Mouse (Mus musculus) kidney, adult 2 months (tissue): ENCODE measurements around the gene Wdr86. TPM values are rescaled to one million over a fixed set of nuclear protein-coding genes. Genes with fewer than 3 reads are reported as not detected.

ENCODE experiments used
- DNase-seq: peaks from one replicate; pipeline ENCODE4 v3.0.0; 2021
- H3K27ac ChIP-seq: fragments of 200-500 bp; 2 replicates; pipeline ENCODE4 v1.5.1; 2012; ENCODE audit warnings: low read depth, low read length, control low read depth, inconsistent platforms; ENCODE audit not compliant: insufficient read depth
- H3K27me3 ChIP-seq: fragments of 200-500 bp; replicated peaks from 2 replicates; pipeline ENCODE4 v1.6.1; 2012; ENCODE audit warnings: mild to moderate bottlenecking, moderate library complexity, low read length, inconsistent platforms; ENCODE audit not compliant: control insufficient read depth, insufficient read depth
- H3K36me3 ChIP-seq: fragments of 200-500 bp; 2 replicates; pipeline ENCODE4 v1.6.1; 2012; ENCODE audit warnings: mild to moderate bottlenecking, moderate library complexity, low read length, inconsistent platforms; ENCODE audit not compliant: control insufficient read depth, insufficient read depth
- H3K4me1 ChIP-seq: fragments of 200-500 bp; 2 replicates; pipeline ENCODE4 v1.6.1; 2011; ENCODE audit warnings: low read length; ENCODE audit not compliant: control insufficient read depth, insufficient read depth
- H3K4me3 ChIP-seq: fragments of 200-500 bp; 2 replicates; pipeline ENCODE4 v1.5.1; 2011; ENCODE audit warnings: mild to moderate bottlenecking, low read depth, low read length, control low read depth; ENCODE audit not compliant: insufficient read depth
- CTCF ChIP-seq: fragments of 200-500 bp; conservative IDR thresholded peaks from 2 replicates; pipeline ENCODE4 v1.5.1; 2011; ENCODE audit warnings: low read depth, mild to moderate bottlenecking, control low read depth, low read length, moderate library complexity, mixed read lengths; ENCODE audit not compliant: insufficient read depth, insufficient read length
- POLR2A ChIP-seq: fragments of 200-500 bp; IDR thresholded peaks from one replicate; pipeline ENCODE4 v1.6.1; 2011; ENCODE audit warnings: low read depth, low read length, control low read depth
- WGBS: fragments of 180-500 bp; shearing (Covaris S2); methylation state at CpG from one replicate; pipeline ENCODE4 v1.1.7; 2018; 5-methylcytosine and 5-hydroxymethylcytosine counted together
- polyA plus RNA-seq: library from polyadenylated mRNA; depleted of rRNA; stranded (reverse); fragments of >200 nt; gene quantifications from 2 replicates; pipeline ENCODE4 v1.2.3, GENCODE M21; 2012

The Wdr86 gene
- polyA plus RNA-seq, 1 experiment, result 7.0 TPM

DNA sequence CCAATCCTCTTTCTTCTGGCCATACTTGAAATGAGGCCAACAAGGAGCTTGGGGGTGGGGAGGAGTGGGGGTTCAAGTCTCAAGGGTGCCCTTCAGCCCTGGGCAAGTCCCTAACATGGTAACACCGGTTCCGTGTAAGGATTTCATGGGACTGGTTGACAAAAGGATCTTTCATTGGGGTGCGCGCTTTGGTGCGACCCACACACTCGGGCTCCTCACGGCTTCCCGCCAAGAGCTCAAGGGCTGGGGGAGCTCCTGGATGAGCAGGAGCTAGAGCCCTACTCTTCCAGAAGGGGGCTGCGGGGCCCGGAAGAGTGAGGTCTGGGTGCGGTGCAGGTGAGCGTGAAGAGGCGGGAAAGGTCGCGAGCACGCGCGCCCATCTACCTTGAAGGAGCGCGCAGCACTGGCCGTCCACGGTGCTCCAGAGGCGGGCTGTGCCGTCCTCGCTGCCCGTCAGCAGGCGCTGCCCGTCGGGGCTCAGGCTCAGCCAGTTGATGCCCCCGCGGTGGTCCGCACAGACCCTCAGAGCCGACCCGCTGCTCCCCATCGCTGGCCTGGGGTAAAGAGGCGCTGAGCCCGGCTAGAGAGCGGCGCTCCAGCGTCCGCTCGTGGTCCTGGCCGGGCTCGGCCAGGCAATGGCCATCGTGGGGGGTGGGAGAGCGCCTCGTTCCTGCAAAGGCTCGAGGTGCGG is 585 bp downstream of the Wdr86 start:
- H3K27ac ChIP-seq, result no peak overlapping the region
- TF ChIP-seq CTCF (no peak), POLR2A (no peak)
- peak overlapping the region; percentile 49 for H3K4me3 ChIP-seq
- H3K27me3 ChIP-seq, result peaks cover 6% of the 10 kb centered on the region; the same call in 1 of the 2 replicates
- H3K4me1 ChIP-seq, result no peaks in the 10 kb centered on the region; the same call in none of the 2 replicates
- H3K36me3 ChIP-seq, result no peaks in the 10 kb centered on the region
- WGBS, result 4% methylated on average over 49 of the region's 49 CpGs
- no peak for DNase-seq

DNA sequence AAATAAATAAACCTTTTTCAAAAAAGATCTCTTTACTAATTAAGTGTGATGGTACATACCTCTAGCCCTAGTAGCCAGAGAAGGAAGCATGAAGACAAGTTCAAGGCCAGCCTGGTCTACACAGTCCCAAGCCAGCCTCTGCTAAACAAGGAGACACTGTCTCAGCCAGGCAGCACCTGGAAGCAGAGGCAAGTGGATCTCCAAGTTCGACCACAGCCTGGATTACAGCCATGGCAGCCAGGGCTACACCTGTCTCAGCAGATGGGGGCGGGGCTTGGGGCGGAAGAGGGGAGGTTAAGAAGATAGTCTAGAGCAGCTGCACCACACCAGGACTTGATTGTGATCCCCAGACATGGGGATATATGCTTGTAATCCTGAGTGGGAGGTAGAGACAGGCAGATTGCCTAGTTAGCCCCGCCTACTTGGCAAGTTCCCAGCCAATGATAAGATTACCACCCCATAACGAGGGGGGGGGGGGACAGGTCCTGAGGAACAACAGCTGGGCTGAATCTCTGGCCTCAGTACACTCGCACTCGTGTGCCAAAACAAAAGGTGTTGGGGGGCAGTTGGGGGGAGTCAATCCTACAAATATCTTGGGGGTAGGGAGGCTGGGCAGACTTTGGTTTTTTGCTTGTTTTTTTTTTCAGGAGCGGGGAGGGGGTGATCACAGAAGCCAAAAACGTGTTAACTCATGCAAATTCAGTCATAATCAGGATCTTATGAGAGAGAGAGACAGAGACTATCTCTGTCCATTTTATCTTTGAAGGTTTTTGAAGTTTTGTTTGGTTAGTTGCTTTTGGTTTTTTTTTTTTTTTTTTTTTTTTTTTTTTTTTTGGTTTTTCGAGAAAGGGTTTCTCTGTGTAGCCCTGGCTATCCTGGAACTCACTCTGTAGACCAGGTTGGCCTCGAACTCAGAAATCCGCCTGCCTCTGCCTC is 3.4 kb downstream of the Wdr86 start:
- 66% methylated on average over 12 of the region's 12 CpGs for WGBS
- Histone ChIP-seq H3K36me3 (no peaks in the 10 kb centered on the region), H3K27ac (no peak overlapping the region), H3K4me3 (no peak overlapping the region), H3K27me3 (peaks cover 6% of the 10 kb centered on the region; the same call in 1 of the 2 replicates), H3K4me1 (no peaks in the 10 kb centered on the region; the same call in 1 of the 2 replicates)
- DNase-seq, result peak; percentile 49
- TF ChIP-seq POLR2A, result no peak
- no peak for TF ChIP-seq CTCF

GRCm38 (mm10) chr5:24725897-24726296 is 4.6 kb downstream of the Wdr86 start:
- Histone ChIP-seq H3K4me1 (no peaks in the 10 kb centered on the region; the same call in 1 of the 2 replicates), H3K36me3 (no peaks in the 10 kb centered on the region), H3K27me3 (peaks cover 6% of the 10 kb centered on the region; the same call in 1 of the 2 replicates), H3K27ac (no peak overlapping the region), H3K4me3 (no peak overlapping the region)
- 38% methylated on average over 6 of the region's 6 CpGs for WGBS
- peak; percentile 47 for DNase-seq
- TF ChIP-seq POLR2A (no peak), CTCF (no peak)

DNA sequence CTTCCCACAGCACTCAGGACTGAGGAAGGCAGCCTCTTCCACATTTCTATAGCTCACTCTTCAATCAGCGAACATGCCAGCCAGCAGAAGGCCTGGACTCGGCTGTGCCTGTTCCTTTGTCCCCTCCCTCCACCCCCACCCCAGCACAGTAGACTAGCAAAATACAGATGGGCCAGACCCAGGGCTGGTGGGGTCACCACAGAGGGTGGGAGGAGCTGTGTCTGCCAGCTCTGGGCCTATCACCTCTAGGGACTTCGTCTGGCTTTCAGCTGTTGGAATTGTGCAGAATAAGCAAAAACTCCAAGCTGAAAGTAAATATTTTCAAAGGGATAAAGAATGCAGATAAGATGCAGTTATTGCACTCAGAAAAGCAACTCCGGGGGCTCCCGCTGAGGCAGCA is 5.7 kb downstream of the Wdr86 start:
- Histone ChIP-seq H3K4me1 (no peaks in the 10 kb centered on the region; the same call in 1 of the 2 replicates), H3K36me3 (no peaks in the 10 kb centered on the region), H3K27me3 (no peaks in the 10 kb centered on the region), H3K4me3 (no peak overlapping the region), H3K27ac (peak overlapping the region; percentile 24; the same call in 1 of the 2 replicates)
- TF ChIP-seq CTCF (no peak), POLR2A (no peak)
- 60% methylated on average over 5 of the region's 5 CpGs for WGBS
- DNase-seq, result no peak

- DNase-seq, result no peak
- WGBS, result 83% methylated on average over 5 of the region's 5 CpGs
- Histone ChIP-seq H3K27me3 (no peaks in the 10 kb centered on the region), H3K36me3 (no peaks in the 10 kb centered on the region), H3K4me3 (no peak overlapping the region), H3K27ac (0 out of 2 replicates have a peak overlapping the region, but pooled peaks have one; percentile 32), H3K4me1 (no peaks in the 10 kb centered on the region; the same call in 1 of the 2 replicates)
- TF ChIP-seq POLR2A (no peak), CTCF (no peak)
Observed at GRCm38 (mm10) chr5:24724270-24724634, 6.3 kb downstream of the Wdr86 start.

DNA sequence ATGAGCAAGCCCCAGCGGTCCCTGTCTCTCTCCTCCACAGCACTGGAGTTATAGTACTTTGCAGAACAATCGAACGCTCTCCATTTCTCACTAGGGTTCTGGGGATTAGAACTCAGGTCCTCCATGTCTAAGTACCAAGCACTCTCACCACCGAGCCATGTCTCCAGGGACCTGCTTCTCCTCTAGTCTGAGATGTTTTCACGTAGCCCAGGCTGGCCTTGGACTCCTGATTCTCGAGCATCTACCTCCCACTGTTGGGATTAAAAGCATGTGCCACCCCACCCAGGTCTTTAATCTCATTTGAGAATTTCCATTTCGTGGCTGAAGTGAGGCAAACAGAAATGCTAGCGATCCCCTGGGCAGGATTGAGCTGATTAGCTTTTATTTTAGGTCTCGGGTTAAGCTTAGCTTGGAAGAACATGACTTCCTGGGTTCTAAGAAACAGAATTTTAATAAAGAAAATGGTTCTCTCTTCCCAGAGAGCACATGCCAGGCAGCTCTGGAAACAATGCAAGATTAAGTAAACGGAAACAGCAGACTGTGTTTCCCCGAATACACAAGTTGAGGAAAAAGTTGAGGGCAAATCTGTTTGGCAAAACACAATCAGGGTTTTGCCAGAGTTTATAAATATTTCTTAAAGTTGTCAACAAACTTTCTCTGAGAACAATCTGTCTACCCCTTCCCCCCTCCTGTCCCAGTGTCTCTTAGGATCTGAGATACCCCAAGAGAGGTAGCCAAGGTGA is 6.8 kb downstream of the Wdr86 start:
- H3K36me3 ChIP-seq, result no peaks in the 10 kb centered on the region
- no peak overlapping the region for H3K4me3 ChIP-seq
- H3K27me3 ChIP-seq, result no peaks in the 10 kb centered on the region
- WGBS, result 78% methylated on average over 11 of the region's 11 CpGs
- no peaks in the 10 kb centered on the region; the same call in 1 of the 2 replicates for H3K4me1 ChIP-seq
- TF ChIP-seq POLR2A (no peak), CTCF (no peak)
- no peak for DNase-seq
- H3K27ac ChIP-seq, result peak overlapping the region; percentile 32; the same call in 1 of the 2 replicates
